Mouse (Mus musculus) embryo, embryonic 11.5 days (tissue): ENCODE measurements at regions not wholly inside any gene's neighbourhood (a gene's known extent, or its start where the extent isn't known, plus 50 kb on each side); places are given as distances from the start of the nearest gene placed in this dataset.
A peak's percentile ranks its signal among the peaks of the same experiment; 100 is the strongest.
"Not testable (repeated sequence)": the region's sequence is repeated elsewhere in the genome, so short reads cannot be mapped to it uniquely, and the experiment has no call there.

Source experiments
- DNase-seq: peaks from one replicate; pipeline ENCODE4 v3.0.0-alpha.2; 2012; ENCODE audit warnings: low read depth, low spot score

DNA sequence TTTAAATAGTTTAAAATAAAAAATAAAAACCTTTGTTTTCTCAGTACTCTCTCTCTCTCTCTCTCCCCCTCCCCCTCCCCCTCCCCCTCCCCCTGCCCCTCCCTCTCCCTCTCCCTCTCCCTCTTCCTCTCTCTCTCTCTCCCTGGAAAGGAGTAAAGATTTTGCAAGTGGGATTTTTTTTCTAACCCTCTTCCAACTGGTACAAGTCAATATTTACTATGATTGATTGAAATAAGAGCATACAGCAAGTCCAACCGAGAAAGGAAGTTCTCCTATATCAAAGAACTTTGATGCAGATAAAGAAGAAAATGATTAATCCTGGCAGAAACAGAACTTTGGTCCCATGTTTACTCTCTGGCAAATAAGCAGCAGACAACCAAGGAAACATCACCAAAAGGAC, 89.0 kb upstream of the Reln start:
- no peak for DNase-seq

DNA sequence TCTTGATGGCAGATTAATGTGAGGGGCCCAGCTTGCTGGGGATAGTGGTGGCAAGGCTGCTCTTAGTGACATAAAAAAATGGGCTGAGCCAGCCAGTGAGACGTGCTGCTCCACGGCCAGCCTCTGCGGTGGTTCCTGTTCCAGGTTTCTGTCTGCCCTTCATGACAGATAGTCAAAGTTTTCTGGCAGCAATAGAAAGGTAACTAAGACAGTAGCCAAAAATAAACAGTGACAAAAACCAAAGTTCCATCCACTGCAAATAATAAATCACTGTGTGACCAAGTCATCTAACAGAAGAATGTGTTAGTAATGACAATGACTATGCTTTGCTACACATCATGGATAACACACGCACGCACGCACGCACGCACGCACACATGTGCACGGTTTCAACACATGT, 87.2 kb upstream of the Reln start:
- DNase-seq: no peak

DNA sequence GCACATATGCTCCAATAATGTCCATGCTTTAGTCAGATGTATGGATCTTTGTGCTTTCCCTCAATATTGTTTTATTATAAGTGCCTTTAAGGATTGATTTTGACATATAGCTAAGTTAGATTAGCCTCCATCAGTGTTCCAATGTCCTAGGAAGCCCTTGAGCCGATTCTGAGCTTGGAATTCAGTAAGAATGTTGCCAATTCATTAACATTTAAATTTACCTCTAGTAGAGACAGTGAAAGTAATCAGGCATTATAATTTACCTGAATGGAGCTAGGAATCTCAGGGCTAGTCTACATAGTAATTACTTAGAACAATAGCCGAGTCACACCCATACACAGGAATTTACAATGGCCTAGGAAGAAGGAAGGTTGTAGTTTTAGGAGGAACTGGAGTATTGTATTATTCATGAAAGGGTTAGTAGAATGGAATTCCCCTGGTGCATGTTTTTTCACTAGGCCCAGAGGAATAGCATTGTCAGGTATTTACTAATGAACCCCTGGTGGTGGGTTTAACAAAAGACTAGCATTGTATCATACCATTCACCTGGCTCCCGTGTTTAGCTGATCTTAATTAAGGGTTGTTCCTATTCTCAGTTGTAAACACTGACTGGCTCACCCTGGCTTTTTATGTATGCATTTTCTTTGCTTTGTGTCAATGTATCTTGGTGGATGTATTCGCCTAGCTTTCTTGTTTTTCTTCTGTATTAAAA, 81.4 kb upstream of the Reln start:
- DNase-seq: not testable (repeated sequence)

DNA sequence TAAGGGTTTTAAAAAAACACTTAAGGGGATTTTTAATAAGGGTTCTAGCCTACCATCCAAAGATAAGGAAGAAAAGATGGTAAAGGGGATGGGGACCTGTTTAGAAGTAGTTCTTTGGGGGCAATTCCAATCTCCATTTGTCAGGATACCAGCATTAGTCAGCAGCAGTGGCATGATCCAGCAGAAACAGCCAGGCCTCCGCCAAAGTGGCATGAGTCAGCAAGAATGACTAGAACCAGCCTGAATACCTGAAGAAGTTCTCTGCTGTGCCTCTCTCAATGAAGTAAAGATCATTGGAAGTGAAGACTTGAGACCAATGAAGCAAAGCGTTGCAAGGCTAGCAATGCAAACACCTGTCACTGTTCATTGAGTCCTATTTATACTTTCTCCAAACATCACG, 71.5 kb upstream of the Reln start:
- no peak for DNase-seq

DNA sequence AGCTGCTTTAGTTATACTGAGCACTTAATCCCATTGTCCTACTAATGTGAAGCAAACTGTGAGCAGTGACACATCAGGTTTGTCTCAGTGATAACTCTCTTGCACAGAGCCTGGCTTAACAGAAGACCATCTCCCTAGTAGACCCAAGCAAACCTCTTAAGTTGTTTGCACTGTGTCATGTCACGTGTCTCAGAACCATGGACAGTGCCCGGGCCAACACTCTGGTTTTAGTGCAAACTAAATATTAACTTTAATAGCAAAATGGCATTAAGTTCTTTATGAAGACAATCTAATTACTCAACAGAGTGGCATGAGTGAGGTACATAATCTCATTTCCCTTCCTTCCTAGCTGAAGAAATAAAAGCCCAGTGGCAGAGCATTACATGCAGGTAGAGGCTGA, 54.6 kb upstream of the Reln start:
- DNase-seq: peak; percentile 16
